Mouse (Mus musculus): Measurements from ENCODE around the gene Spef1.

The Spef1 gene

GRCm38 (mm10) chr2:131205521-131206182 is 18.6 kb upstream of the Spef1 start:
- no peak for DNase-seq (ENCODE audit: low spot score in 2 of 2)

- peak; percentile 75 to 82 for DNase-seq (ENCODE audit: low spot score in 2 of 2)
Observed at GRCm38 (mm10) chr2:131204410-131204981, 17.4 kb upstream of the Spef1 start.

GRCm38 (mm10) chr2:131203816-131204409 is 16.8 kb upstream of the Spef1 start:
- DNase-seq (ENCODE audit: low spot score in 2 of 2): no peak

GRCm38 (mm10) chr2:131201262-131201661 is 14.2 kb upstream of the Spef1 start:
- DNase-seq (ENCODE audit: low spot score in 2 of 2): no peak

- no peak for DNase-seq (ENCODE audit: low spot score in 2 of 2)
Observed at GRCm38 (mm10) chr2:131200710-131201109, 13.6 kb upstream of the Spef1 start.

GRCm38 (mm10) chr2:131196606-131197316 is 9.7 kb upstream of the Spef1 start:
- no peak for DNase-seq (ENCODE audit: low spot score in 2 of 2)

- no peak for DNase-seq (ENCODE audit: low spot score in 2 of 2)
Observed at GRCm38 (mm10) chr2:131191005-131191390, 3.9 kb upstream of the Spef1 start.

- DNase-seq (ENCODE audit: low spot score in 2 of 2): no peak
Observed at GRCm38 (mm10) chr2:131190344-131191004, 3.4 kb upstream of the Spef1 start.

GRCm38 (mm10) chr2:131189521-131190309 is 2.6 kb upstream of the Spef1 start:
- DNase-seq (ENCODE audit: low spot score in 2 of 2): no peak

- no peak for DNase-seq (ENCODE audit: low spot score in 2 of 2)
Observed at GRCm38 (mm10) chr2:131188311-131188710, 1.2 kb upstream of the Spef1 start.

GRCm38 (mm10) chr2:131187602-131187922 is 480 bp upstream of the Spef1 start:
- DNase-seq (ENCODE audit: low spot score in 2 of 2): no peak

GRCm38 (mm10) chr2:131186343-131186742 is 739 bp downstream of the Spef1 start:
- no peak for DNase-seq (ENCODE audit: low spot score in 2 of 2)

GRCm38 (mm10) chr2:131179990-131180587 is 7.0 kb downstream of the Spef1 start, which contains the start of gene Cenpb:
Gene Cenpb (minus strand): TSS chr2:131180067.
- DNase-seq (ENCODE audit: low spot score in 2 of 2): peak; percentile 70 to 82

- DNase-seq (ENCODE audit: low spot score in 2 of 2): peak; percentile 56 to 65
Observed at GRCm38 (mm10) chr2:131179246-131179886, 7.7 kb downstream of the Spef1 start.

- no peak for DNase-seq (ENCODE audit: low spot score in 2 of 2)
Observed at GRCm38 (mm10) chr2:131178828-131179245, 8.2 kb downstream of the Spef1 start.

GRCm38 (mm10) chr2:131177932-131178331 is 9.2 kb downstream of the Spef1 start:
- no peak for DNase-seq (ENCODE audit: low spot score in 2 of 2)

- no peak for DNase-seq (ENCODE audit: low spot score in 2 of 2)
Observed at GRCm38 (mm10) chr2:131176491-131176890, 10.6 kb downstream of the Spef1 start.

- DNase-seq (ENCODE audit: low spot score in 2 of 2): no peak
Observed at GRCm38 (mm10) chr2:131175945-131176309, 11.2 kb downstream of the Spef1 start.

- no peak for DNase-seq (ENCODE audit: low spot score in 2 of 2)
Observed at GRCm38 (mm10) chr2:131175286-131175944, 11.7 kb downstream of the Spef1 start.

GRCm38 (mm10) chr2:131174700-131175099 is 12.4 kb downstream of the Spef1 start:
- DNase-seq (ENCODE audit: low spot score in 2 of 2): peak; percentile 75 to 82

Measured in right cerebral cortex, adult 2 months (tissue).